Mouse (Mus musculus): ENCODE data around the gene Usp12.

The Usp12 gene

GRCm38 (mm10) chr5:146692976-146693361, 101.8 kb downstream of the Usp12 start:
- no peak for DNase-seq (ENCODE audit: low read depth, low spot score)

DNA sequence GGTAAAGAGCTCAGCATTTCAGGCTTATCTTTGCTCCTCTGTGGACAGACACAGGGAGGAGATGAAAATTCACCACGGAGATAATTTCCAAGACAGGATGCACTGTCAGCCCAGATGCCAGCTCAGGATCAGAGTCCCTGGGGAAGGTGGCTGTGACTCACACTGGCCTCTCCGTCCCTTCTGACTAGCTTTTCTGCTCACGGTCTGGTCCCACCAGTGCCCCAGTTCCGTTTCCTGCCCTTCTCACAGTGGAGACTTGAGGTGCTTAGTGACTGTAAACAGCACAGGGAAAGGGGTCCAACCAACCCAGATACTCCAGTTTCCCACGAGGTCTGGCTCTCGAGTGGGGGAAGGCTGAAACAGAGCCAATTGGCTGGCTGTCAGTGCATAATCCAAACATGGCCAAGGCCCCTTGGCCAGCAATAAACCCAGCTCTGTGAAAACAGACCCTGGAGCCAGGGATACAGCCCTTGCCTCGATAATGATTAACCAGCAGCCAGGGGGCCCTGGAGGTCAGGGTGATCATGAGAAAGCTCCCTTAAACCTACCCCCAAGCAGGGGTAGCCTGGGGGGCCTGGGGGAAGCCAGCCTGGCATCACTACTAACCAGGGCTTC, 102.3 kb downstream of the Usp12 start:
- DNase-seq (ENCODE audit: low read depth, low spot score), result no peak

GRCm38 (mm10) chr5:146691745-146692144, 103.1 kb downstream of the Usp12 start:
- peak; percentile 70 for DNase-seq (ENCODE audit: low read depth, low spot score)

GRCm38 (mm10) chr5:146687541-146688313, 107.1 kb downstream of the Usp12 start:
- no peak for DNase-seq (ENCODE audit: low read depth, low spot score)

- DNase-seq (ENCODE audit: low read depth, low spot score), result no peak
Observed at GRCm38 (mm10) chr5:146686954-146687353, 107.9 kb downstream of the Usp12 start.

All from ZHBTc4 (cell line).